Mouse (Mus musculus) monocyte, adult 2 months (primary cell): ENCODE results near the gene Dnaaf5.
A peak's percentile ranks its signal among the peaks of the same experiment; 100 is the strongest.

Experiments
- DNase-seq, 2 experiments: peaks; one replicate each; pipeline ENCODE4 v3.0.0; 2022; ENCODE audit warnings: low spot score in 2 of 2, low read depth in 1 of 2

Gene Dnaaf5

DNA sequence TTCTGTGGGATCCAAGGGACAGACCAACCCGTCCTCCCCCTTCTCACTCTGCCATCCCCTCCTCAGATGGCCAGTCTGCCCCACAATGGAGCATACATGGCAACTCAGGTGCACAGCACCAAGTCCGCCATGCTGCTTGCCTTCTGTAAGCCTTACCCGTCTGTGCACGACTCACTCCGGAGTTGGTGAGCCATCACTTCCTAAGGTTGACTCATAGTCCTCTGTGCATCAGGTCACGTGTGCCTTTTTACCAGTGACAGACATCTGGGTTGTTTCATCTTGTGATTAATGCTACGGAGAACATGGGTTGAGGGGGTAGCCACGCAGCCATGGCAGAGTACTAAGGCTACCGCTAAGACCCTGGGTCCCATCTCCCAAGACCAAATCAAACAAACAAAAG is 9.4 kb upstream of the Dnaaf5 start:
- DNase-seq: no peak

GRCm38 (mm10) chr5:139141326-139141725 is 8.7 kb upstream of the Dnaaf5 start:
- DNase-seq: no peak

- DNase-seq: no peak
Measured at GRCm38 (mm10) chr5:139143890-139144289, 6.1 kb upstream of the Dnaaf5 start.

DNA sequence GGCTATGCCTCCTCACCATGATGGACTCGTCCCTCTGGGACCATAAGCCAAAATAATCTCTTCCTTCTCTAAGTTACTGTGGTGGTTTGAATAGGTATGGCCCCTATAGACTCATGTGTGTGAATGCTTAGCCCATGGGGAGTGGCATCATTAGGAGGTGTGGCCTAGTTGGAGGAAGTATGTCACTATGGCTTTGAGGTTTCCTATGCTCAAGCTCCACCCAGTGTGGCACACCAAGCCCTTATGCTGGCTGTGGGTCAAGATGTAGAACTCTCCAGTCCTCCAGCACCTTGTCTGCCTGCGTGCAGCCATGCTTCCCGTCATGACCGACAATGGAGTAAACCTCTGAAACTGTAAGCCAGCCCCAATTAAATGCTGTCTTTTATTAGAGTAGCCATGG is 4.3 kb upstream of the Dnaaf5 start:
- DNase-seq: no peak

GRCm38 (mm10) chr5:139146476-139147075 is 3.4 kb upstream of the Dnaaf5 start:
- DNase-seq: no peak

- DNase-seq: no peak
Measured at GRCm38 (mm10) chr5:139147178-139148078, 2.6 kb upstream of the Dnaaf5 start.

DNA sequence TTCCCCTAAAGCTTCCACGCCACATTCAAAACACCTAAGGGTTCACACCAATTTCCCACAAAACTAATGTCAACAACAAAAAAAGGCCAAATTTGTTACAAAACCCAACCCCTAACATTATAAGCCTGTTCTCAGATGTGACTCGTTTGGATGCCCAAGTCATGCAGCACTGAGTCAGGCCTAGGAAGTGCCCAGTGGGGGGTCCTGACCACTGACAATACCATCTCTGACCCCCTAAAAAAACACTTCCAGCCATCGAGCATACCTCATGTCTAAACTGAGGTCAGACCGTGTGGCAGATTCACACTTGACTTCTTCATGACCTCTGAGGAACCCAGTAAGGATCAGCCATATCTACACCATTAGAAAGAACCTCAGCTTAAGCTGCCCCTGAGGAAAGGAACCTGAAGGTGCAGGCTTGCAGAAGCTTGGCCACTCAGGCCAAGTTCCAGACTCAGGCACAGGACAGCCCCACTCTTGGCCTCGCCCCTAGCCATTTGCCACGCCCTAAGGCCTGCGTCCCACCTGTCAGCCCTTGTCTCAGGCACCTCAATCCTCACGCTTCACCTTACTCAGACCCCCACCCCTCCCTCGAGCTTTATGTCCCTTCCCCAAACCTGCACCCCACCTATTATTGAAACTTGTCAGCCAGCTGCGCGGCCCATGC is 884 bp upstream of the Dnaaf5 start:
- DNase-seq: peak in 1 of 2 experiments; percentile 6

DNA sequence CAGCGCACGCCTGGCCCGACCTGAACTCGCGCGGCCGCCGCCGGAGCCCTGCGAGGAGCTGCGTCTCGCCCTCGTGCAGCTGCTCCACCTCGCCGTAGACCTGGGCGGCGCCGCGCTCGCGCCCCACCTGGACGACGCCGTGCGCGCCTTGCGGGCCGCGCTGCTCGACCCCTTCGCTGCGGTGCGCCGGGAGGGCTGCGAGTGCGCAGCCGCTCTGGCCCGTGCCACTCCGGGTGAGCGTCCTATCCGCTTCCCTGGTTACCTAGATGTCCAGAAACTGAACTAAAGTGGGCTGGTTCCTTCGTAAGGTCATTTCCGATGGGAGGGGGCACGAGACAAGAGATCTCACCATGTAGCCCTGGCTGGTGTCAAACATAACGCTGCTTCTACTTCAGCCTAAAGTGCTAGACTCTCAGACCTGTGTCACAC is 594 bp downstream of the Dnaaf5 start:
- no peak for DNase-seq

DNA sequence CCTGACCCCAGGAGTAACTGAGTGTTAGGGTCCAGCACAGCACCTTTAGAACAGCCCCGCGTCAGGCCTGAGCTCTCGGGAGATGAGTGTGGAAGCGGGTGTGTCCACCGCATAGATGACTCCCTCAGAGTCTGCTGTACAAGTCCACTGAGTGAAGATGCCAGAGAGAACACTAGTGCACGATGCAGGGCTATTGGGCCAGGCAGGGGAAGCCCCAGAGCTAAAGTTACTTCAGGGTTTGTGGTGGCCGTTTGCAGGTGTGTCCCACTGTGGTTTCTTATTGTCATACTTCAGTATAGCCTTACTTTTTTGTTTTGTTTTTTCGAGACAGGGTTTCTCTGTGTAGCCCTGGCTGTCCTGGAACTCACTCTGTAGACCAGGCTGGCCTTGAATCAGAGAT is 10.9 kb downstream of the Dnaaf5 start:
- DNase-seq: no peak

DNA sequence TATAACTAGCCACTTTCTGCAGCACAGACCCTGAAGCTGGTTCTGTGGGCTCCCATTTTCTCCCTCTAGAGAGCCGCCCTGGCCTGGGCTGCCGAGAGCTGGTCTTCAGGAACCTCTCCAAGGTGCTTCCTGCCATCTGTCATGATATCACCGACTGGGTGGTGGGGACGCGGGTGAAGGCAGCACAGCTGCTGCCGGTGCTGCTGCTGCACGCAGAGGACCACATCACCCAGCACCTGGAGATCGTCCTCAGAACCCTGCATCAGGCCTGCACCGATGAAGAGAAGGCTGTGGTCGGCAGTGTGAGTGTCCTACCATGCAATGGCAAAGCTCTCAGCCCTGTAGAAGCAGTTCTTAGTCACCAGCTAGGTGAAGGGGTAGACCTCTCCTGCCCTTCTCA is 11.6 kb downstream of the Dnaaf5 start:
- no peak for DNase-seq

- no peak for DNase-seq
Measured at GRCm38 (mm10) chr5:139166781-139167361, 16.8 kb downstream of the Dnaaf5 start.

GRCm38 (mm10) chr5:139167548-139167947 is 17.5 kb downstream of the Dnaaf5 start:
- DNase-seq: no peak

GRCm38 (mm10) chr5:139171929-139172328 is 21.9 kb downstream of the Dnaaf5 start:
- no peak for DNase-seq

GRCm38 (mm10) chr5:139174141-139174540 is 24.1 kb downstream of the Dnaaf5 start:
- DNase-seq: no peak

GRCm38 (mm10) chr5:139174556-139175547 is 24.8 kb downstream of the Dnaaf5 start:
- DNase-seq: no peak

DNA sequence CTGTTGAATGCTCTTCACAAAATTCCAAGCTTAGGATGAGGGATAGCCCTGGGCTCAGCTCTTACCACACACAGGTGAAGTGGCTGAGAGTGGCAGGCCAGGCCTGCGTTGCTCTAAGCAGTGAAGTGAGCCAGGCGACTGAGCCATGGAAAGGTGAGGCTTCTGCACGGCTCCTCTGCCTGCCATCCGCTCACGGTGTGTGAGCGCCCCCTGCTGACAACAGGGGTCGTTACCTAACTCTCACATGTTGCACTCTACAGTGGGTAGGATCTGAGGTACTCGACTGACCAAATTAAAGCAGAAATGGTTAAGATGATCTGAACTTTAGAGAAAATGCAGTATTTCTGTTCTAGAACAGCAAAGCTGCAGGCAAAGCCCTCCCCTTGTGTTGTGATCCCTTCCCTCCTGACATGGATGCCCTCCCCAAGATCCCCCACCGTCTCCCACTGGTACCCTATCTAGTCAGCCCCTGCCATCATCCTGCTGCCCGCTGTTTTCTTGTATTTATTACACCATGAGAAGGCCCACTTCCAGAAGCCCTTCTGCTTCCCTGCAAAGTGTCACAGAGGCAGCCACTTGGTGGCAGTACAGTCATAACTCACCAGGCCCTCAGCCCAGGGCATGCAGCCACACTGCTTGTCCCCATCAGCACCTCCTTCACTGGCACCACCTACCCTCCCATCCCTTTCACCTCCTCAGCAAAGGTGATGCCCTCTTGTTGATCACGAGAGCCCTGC is 29.0 kb downstream of the Dnaaf5 start:
- peak in 1 of 2 experiments; percentile 55 for DNase-seq

DNA sequence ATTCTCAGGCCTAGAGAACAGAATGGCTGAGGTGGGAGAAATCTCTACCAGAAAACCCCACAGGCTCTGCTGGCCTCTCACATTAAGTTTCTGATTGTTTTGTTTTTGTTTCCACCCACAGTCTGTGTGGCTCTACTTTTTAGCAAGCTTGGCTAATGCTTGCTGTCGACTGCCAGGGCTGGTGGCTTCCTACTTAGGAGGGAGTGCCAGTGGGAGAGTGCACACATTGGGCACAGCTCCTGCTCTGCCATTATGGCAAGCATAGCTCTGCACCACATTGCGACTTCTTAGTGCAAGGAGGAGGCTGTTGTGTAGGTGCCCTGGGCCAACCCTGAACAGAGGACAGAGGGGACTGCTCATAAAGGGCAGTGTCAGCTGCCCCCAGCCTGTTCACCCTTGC is 33.1 kb downstream of the Dnaaf5 start:
- DNase-seq: no peak

GRCm38 (mm10) chr5:139183601-139184000 is 33.6 kb downstream of the Dnaaf5 start:
- DNase-seq: no peak

GRCm38 (mm10) chr5:139184897-139185296 is 34.9 kb downstream of the Dnaaf5 start:
- no peak for DNase-seq

- DNase-seq: no peak
Measured at GRCm38 (mm10) chr5:139189726-139190125, 39.7 kb downstream of the Dnaaf5 start.
